Mouse (Mus musculus): ENCODE measurements at regions not wholly inside any gene's neighbourhood (a gene's known extent, or its start where the extent isn't known, plus 50 kb on each side); places are given as distances from the start of the nearest gene placed in this dataset.

- no peak for ATAC-seq (replicated peaks; ENCODE audit: low FRiP score, poor library complexity, severe bottlenecking)
These were observed 58.6 kb downstream of the Isg20 start for GRCm38 (mm10) chr7:78971644-78972313.

- no peak for ATAC-seq (replicated peaks; ENCODE audit: low FRiP score, poor library complexity, severe bottlenecking)
These were observed 63.5 kb upstream of the Acan start for GRCm38 (mm10) chr7:78989751-78990206.

DNA sequence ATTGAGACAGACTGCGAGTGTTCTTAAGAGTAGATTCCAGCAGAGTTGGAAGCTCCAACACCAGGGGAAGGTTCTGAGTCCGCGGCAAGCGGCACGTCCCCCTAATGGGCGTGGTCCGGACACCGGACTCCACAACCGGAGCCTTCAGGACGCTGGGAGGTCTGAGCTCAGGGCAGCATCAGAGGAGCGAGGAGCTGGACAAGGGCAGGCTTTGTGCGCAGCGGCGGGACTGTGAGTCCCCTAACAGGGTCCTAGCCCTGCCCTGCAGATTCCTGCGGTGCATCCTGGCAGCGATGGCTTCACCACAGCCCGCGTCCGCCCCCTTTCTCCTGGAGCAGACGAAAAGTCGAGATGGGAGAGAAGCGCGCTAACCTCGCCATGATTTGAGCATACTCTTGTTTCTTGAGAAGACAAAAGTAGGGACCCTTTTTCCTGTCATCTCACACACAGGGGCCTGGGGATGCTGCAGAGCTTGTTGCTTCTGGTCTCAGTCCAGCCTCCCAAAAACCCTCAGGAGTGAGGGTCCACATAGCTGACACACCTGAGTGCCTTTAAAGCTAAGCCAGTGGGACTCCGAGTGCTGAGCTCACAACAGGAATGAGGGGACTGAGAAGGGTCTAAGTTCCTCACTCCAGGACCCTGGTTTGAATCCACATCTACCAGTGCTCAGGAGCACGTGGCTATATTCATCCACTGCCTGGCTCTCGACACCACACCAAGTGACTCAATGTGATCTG lies 62.8 kb upstream of the Acan start:
- ATAC-seq (replicated peaks; ENCODE audit: low FRiP score, poor library complexity, severe bottlenecking): no peak

GRCm38 (mm10) chr7:78992991-78993390 lies 60.3 kb upstream of the Acan start:
- ATAC-seq (replicated peaks; ENCODE audit: low FRiP score, poor library complexity, severe bottlenecking): no peak

DNA sequence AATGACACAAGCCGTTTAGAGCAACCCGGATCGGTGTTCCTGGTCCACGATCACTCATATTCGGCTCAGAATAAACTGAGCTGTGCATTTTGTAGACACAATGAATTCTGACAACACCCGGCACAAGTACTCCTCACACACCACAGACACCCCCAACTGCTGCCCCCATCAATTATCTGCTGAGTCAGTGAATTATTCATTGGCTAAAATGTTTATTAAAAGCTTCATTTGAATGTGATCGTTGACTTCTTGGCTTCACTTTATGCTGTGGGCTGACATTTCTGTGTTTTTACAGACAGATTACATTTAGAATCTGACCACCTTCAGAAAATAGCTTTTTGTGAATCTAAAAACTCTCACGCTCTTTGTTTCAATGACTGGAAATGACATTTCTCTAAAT lies 59.1 kb upstream of the Acan start:
- no peak for ATAC-seq (replicated peaks; ENCODE audit: low FRiP score, poor library complexity, severe bottlenecking)

DNA sequence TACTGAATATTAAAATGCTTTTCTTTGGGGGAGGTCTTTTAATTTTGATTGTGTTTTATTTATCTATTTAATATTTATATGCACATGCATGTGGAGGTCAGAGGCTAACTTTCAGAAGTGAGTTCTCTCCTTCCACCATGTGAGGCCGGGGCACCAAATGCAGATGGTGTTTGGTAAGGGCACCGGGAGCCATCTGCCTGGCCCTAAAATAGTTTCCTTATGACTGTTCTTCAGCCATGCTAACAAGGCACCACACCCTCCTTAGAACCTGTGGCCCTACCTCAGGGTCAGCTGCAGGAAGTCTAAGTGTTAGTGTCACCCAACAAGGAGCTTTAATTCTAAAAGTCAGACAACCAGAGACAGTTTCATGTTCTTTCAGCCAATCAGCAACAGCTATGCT lies 58.2 kb upstream of the Acan start:
- no peak for ATAC-seq (replicated peaks; ENCODE audit: low FRiP score, poor library complexity, severe bottlenecking)

DNA sequence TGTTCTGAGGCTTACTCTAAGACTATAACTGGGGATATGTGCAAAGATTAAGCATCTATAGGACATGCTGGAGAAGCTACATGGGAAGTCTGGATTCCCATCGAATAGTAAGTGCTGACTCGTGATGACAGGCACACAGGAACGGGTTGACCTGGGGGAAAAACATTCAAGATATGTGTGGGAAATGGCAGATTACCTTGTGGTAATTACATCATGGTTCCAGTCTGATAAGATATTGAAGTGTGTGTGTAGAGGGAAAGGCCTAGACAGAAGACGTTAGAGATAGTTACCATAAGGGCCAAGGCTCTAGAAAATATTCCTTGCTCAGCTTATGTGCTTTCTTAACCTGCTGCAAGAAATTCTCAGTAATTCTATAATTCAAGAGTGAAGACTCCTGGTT lies 57.5 kb upstream of the Acan start:
- ATAC-seq (replicated peaks; ENCODE audit: low FRiP score, poor library complexity, severe bottlenecking): peak; percentile 52; the same call in 1 of the 2 replicates
